Mouse (Mus musculus): ENCODE measurements around the gene Ttc41.

- TF ChIP-seq CTCF (IDR thresholded peaks at IDR 0.05; ENCODE audit: low read depth), result no peak
- no peak for TF ChIP-seq EP300 (IDR thresholded peaks at IDR 0.05; ENCODE audit: low read depth)
These were observed 1.5 kb upstream of the Ttc41 start for GRCm38 (mm10) chr10:86704141-86704540.

Measured in liver, postnatal 0 days (tissue).